Mouse (Mus musculus) CD8-positive naive resting alpha-beta T cell, adult 2 months (primary cell): ENCODE measurements at regions not wholly inside any gene's neighbourhood (a gene's known extent, or its start where the extent isn't known, plus 50 kb on each side); places are given as distances from the start of the nearest gene placed in this dataset.

ENCODE experiments used
- DNase-seq, 2 experiments: peaks; one replicate each; pipeline ENCODE4 v3.0.0; 2022; ENCODE audit warnings: low read depth in 2 of 2, low spot score in 2 of 2

GRCm38 (mm10) chr1:137760797-137761196 lies 414.7 kb downstream of the Ptprc start:
- DNase-seq = no peak

GRCm38 (mm10) chr1:137751446-137751961 lies 424.0 kb downstream of the Ptprc start:
- DNase-seq = no peak

- DNase-seq = no peak
Observed at GRCm38 (mm10) chr1:137750894-137751293, 424.6 kb downstream of the Ptprc start.

GRCm38 (mm10) chr1:137746129-137746528 lies 429.4 kb downstream of the Ptprc start:
- DNase-seq = no peak

GRCm38 (mm10) chr1:137738157-137738851 lies 437.2 kb downstream of the Ptprc start:
- no peak for DNase-seq

GRCm38 (mm10) chr1:137703882-137704281 lies 471.6 kb downstream of the Ptprc start:
- DNase-seq = no peak

GRCm38 (mm10) chr1:137698876-137699275 lies 476.6 kb downstream of the Ptprc start:
- no peak for DNase-seq

GRCm38 (mm10) chr1:137697289-137697688 lies 478.2 kb downstream of the Ptprc start:
- no peak for DNase-seq

GRCm38 (mm10) chr1:137696796-137697195 lies 478.7 kb downstream of the Ptprc start:
- no peak for DNase-seq

GRCm38 (mm10) chr1:137695751-137696150 lies 479.8 kb downstream of the Ptprc start:
- no peak for DNase-seq

- no peak for DNase-seq
Observed at GRCm38 (mm10) chr1:137692525-137692924, 483.0 kb downstream of the Ptprc start.

- DNase-seq = no peak
Observed at GRCm38 (mm10) chr1:137690860-137691595, 484.5 kb downstream of the Ptprc start.

GRCm38 (mm10) chr1:137670650-137671049 lies 504.9 kb downstream of the Ptprc start:
- no peak for DNase-seq

- no peak for DNase-seq
Observed at GRCm38 (mm10) chr1:137669849-137670248, 505.7 kb downstream of the Ptprc start.

GRCm38 (mm10) chr1:137658141-137658540 lies 517.4 kb downstream of the Ptprc start:
- DNase-seq = no peak

- DNase-seq = no peak
Observed at GRCm38 (mm10) chr1:137656900-137657458, 518.5 kb downstream of the Ptprc start.

- no peak for DNase-seq
Observed at GRCm38 (mm10) chr1:137654171-137654570, 521.3 kb downstream of the Ptprc start.

- no peak for DNase-seq
Observed at GRCm38 (mm10) chr1:137653495-137653894, 522.0 kb downstream of the Ptprc start.

- DNase-seq = no peak
Observed at GRCm38 (mm10) chr1:137650629-137651028, 524.9 kb downstream of the Ptprc start.

- DNase-seq = no peak
Observed at GRCm38 (mm10) chr1:137650082-137650481, 525.4 kb downstream of the Ptprc start.

- DNase-seq = no peak
Observed at GRCm38 (mm10) chr1:137648832-137649231, 526.7 kb downstream of the Ptprc start.

- DNase-seq = no peak
Observed at GRCm38 (mm10) chr1:137644601-137645040, 530.9 kb downstream of the Ptprc start.
